Mouse (Mus musculus) brain, embryonic 14.5 days (tissue): ENCODE measurements around the gene Zbtb16.

Experiments used
- CTCF ChIP-seq: fragments of 200-500 bp; IDR thresholded peaks from 2 replicates; pipeline ENCODE4 v1.5.1; 2012; ENCODE audit warnings: inconsistent platforms, mild to moderate bottlenecking, moderate library complexity, borderline replicate concordance; ENCODE audit not compliant: insufficient read depth, insufficient read length; ENCODE audit errors: extremely low read depth
- POLR2A ChIP-seq: fragments of 200-500 bp; IDR thresholded peaks from 2 replicates; pipeline ENCODE4 v1.6.1; 2012; ENCODE audit warnings: mild to moderate bottlenecking, inconsistent platforms, borderline replicate concordance; ENCODE audit not compliant: poor library complexity, insufficient read depth, insufficient read length, severe bottlenecking; ENCODE audit errors: extremely low read depth

DNA sequence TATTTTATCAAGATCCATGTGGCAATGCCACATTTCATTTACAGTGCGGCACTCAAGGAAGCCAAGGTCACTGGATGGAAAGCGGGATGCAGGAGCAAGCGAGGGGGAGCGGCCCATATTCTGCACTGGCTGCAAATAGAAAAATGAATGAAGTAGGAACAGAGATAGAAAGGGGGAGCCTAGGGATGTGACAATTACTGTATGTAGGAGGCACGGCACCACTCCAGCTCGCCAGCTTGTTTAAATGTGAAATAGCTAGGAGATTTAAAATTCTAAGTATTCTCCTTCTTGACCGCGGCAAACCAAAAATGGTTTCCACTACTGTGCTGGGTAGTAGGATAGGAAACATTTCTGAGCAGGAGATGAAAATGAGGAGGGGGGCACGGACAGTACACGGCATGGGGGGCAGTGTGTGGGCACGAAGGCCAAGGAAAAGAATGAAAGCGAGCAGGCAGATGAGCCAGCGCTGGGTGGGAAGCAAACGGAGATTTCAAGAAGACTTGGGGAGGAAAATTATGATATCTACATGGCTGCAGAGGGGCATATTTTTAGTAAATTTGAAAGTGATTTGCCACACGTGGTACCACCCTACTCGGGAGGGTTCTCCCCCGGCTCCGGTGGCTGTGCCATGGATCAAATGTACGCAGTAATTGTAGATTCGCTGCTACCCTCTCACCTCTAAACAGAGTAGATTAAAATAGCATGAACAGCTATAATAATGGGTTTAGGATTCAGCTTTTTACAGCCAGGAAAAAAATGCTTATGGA is 68.2 kb downstream of the Zbtb16 start:
- no peak for TF ChIP-seq POLR2A
- TF ChIP-seq CTCF, result no peak
